Mouse (Mus musculus) left cerebral cortex, adult 8-10 months (tissue): ENCODE results near the gene Slc44a5. TPM values are rescaled to one million over a fixed set of nuclear protein-coding genes. Genes with fewer than 3 reads are reported as not detected.
"Not testable (repeated sequence)": the region's sequence is repeated elsewhere in the genome, so short reads cannot be mapped to it uniquely, and the experiment has no call there.

Experiments used
- DNase-seq, 2 experiments: peaks; one replicate each; pipeline ENCODE4 v3.0.0; 2022; ENCODE audit warnings: low spot score in 2 of 2
- total RNA-seq, 4 experiments: library from RNA; stranded (reverse); gene quantifications; 2 replicates each; pipeline ENCODE4 v1.2.4; 2022

Slc44a5 gene
- total RNA-seq, 4 experiments from 2014 or later = 7.2 to 8.6 (median 7.9) TPM

GRCm38 (mm10) chr3:154153541-154153940 is 180.3 kb downstream of the Slc44a5 start:
- not testable (repeated sequence) for DNase-seq

GRCm38 (mm10) chr3:154165882-154166281 is 192.6 kb downstream of the Slc44a5 start:
- no peak for DNase-seq

GRCm38 (mm10) chr3:154171881-154172592 is 198.8 kb downstream of the Slc44a5 start:
- peak in 1 of 2 experiments; percentile 43 for DNase-seq

- no peak for DNase-seq
Observed at GRCm38 (mm10) chr3:154172593-154172965, 199.3 kb downstream of the Slc44a5 start.

GRCm38 (mm10) chr3:154173556-154173955 is 200.3 kb downstream of the Slc44a5 start:
- no peak for DNase-seq

- DNase-seq = no peak
Observed at GRCm38 (mm10) chr3:154174031-154174430, 200.8 kb downstream of the Slc44a5 start.

GRCm38 (mm10) chr3:154174766-154175165 is 201.5 kb downstream of the Slc44a5 start:
- no peak for DNase-seq

- DNase-seq = no peak
Observed at GRCm38 (mm10) chr3:154177665-154178305, 204.5 kb downstream of the Slc44a5 start.

GRCm38 (mm10) chr3:154179423-154179920 is 206.2 kb downstream of the Slc44a5 start:
- no peak for DNase-seq

GRCm38 (mm10) chr3:154182987-154183386 is 209.8 kb downstream of the Slc44a5 start:
- DNase-seq = no peak

GRCm38 (mm10) chr3:154183957-154184356 is 210.7 kb downstream of the Slc44a5 start:
- DNase-seq = no peak

- DNase-seq = no peak
Observed at GRCm38 (mm10) chr3:154188668-154189067, 215.4 kb downstream of the Slc44a5 start.

- DNase-seq = no peak
Observed at GRCm38 (mm10) chr3:154192328-154193030, 219.2 kb downstream of the Slc44a5 start.

- no peak for DNase-seq
Observed at GRCm38 (mm10) chr3:154193189-154193840, 220.1 kb downstream of the Slc44a5 start.

GRCm38 (mm10) chr3:154200422-154200828 is 227.2 kb downstream of the Slc44a5 start:
- no peak for DNase-seq

- no peak for DNase-seq
Observed at GRCm38 (mm10) chr3:154201796-154202195, 228.6 kb downstream of the Slc44a5 start.

- DNase-seq = no peak
Observed at GRCm38 (mm10) chr3:154202383-154202782, 229.1 kb downstream of the Slc44a5 start.

GRCm38 (mm10) chr3:154208479-154208878 is 235.2 kb downstream of the Slc44a5 start:
- DNase-seq = no peak

- no peak for DNase-seq
Observed at GRCm38 (mm10) chr3:154209201-154209754, 236.0 kb downstream of the Slc44a5 start.

- DNase-seq = no peak
Observed at GRCm38 (mm10) chr3:154209776-154210430, 236.7 kb downstream of the Slc44a5 start.
